Mouse (Mus musculus) lung, adult 2 months (tissue): ENCODE measurements around the gene Hoxd9. TPM values are rescaled to one million over a fixed set of nuclear protein-coding genes. Genes with fewer than 3 reads are reported as not detected.

Experiments used
- DNase-seq: peaks from one replicate; pipeline ENCODE4 v3.0.0; 2022
- H3K4me1 ChIP-seq: fragments of 200-500 bp; 2 replicates; pipeline ENCODE4 v1.6.1; 2011; ENCODE audit warnings: low read length; ENCODE audit not compliant: control insufficient read depth, insufficient read depth
- H3K4me3 ChIP-seq: fragments of 200-500 bp; replicated peaks from 2 replicates; pipeline ENCODE3; 2011; ENCODE audit warnings: low read depth, mild to moderate bottlenecking, control low read depth, low read length; ENCODE audit errors: extremely low read depth
- CTCF ChIP-seq: fragments of 200-500 bp; IDR thresholded peaks from 2 replicates; pipeline ENCODE4 v1.5.1; 2011; ENCODE audit warnings: mild to moderate bottlenecking, low read length, control low read depth; ENCODE audit not compliant: insufficient read depth
- POLR2A ChIP-seq: fragments of 200-500 bp; IDR thresholded peaks from 2 replicates; pipeline ENCODE4 v1.6.1; 2011; ENCODE audit warnings: low read depth, mild to moderate bottlenecking, control low read depth, low read length, borderline replicate concordance; ENCODE audit errors: extremely low read depth
- WGBS: fragments of 180-500 bp; shearing (Covaris S2); methylation state at CpG from one replicate; pipeline ENCODE4 v1.1.7; 2018; 5-methylcytosine and 5-hydroxymethylcytosine counted together
- polyA plus RNA-seq: library from polyadenylated mRNA; depleted of rRNA; stranded (reverse); fragments of >200 nt; gene quantifications from 2 replicates; pipeline ENCODE4 v1.2.3, GENCODE M21; 2012

The Hoxd9 gene
- polyA plus RNA-seq, 1 experiment: 0.75 TPM

- no peak for TF ChIP-seq POLR2A
- no peak for TF ChIP-seq CTCF
- 25% methylated on average over 13 of the region's 13 CpGs for WGBS
- no peak for DNase-seq
- no peak overlapping the region for H3K4me3 ChIP-seq
- no peaks in the 10 kb centered on the region for H3K4me1 ChIP-seq
Observed at GRCm38 (mm10) chr2:74728303-74728680, 30.8 kb downstream of the Hoxd9 start.

- no peaks in the 10 kb centered on the region for H3K4me1 ChIP-seq
- no peak for DNase-seq
- no peak overlapping the region for H3K4me3 ChIP-seq
- TF ChIP-seq POLR2A (no peak), CTCF (no peak)
- WGBS: 24% methylated on average over 8 of the region's 8 CpGs
Observed at GRCm38 (mm10) chr2:74730331-74730730, 32.8 kb downstream of the Hoxd9 start.

GRCm38 (mm10) chr2:74731055-74731454 lies 33.5 kb downstream of the Hoxd9 start:
- no peaks in the 10 kb centered on the region for H3K4me1 ChIP-seq
- TF ChIP-seq CTCF: no peak
- no peak for TF ChIP-seq POLR2A
- DNase-seq: no peak
- H3K4me3 ChIP-seq: no peak overlapping the region

- Histone ChIP-seq H3K4me1 (no peaks in the 10 kb centered on the region), H3K4me3 (no peak overlapping the region)
- no peak for DNase-seq
- no peak for TF ChIP-seq POLR2A
- 20% methylated on average over 9 of the region's 9 CpGs for WGBS
Observed at GRCm38 (mm10) chr2:74731799-74732512, 34.4 kb downstream of the Hoxd9 start.

- Histone ChIP-seq H3K4me3 (no peak overlapping the region), H3K4me1 (no peaks in the 10 kb centered on the region)
- TF ChIP-seq POLR2A: no peak
- no peak for TF ChIP-seq CTCF
- no peak for DNase-seq
- 3% methylated on average over 52 of the region's 52 CpGs for WGBS
Observed at GRCm38 (mm10) chr2:74732513-74733316, 35.2 kb downstream of the Hoxd9 start.

GRCm38 (mm10) chr2:74733317-74733661 lies 35.8 kb downstream of the Hoxd9 start:
- TF ChIP-seq CTCF (no peak), POLR2A (no peak)
- Histone ChIP-seq H3K4me1 (no peaks in the 10 kb centered on the region), H3K4me3 (no peak overlapping the region)
- no peak for DNase-seq
- 5% methylated on average over 16 of the region's 16 CpGs for whole genome bisulfite sequencing

GRCm38 (mm10) chr2:74733765-74734164 lies 36.2 kb downstream of the Hoxd9 start:
- no peak for DNase-seq
- 11% methylated on average over 6 of the region's 6 CpGs for WGBS
- TF ChIP-seq CTCF (no peak), POLR2A (no peak)
- no peak overlapping the region for H3K4me3 ChIP-seq
- no peaks in the 10 kb centered on the region for H3K4me1 ChIP-seq

GRCm38 (mm10) chr2:74734451-74734850 lies 36.9 kb downstream of the Hoxd9 start:
- 6% methylated on average over 13 of the region's 13 CpGs for WGBS
- no peak for TF ChIP-seq CTCF
- no peak for TF ChIP-seq POLR2A
- DNase-seq: no peak
- Histone ChIP-seq H3K4me1 (no peaks in the 10 kb centered on the region), H3K4me3 (no peak overlapping the region)

- 10% methylated on average over 27 of the region's 27 CpGs for WGBS
Observed at GRCm38 (mm10) chr2:74734996-74735811, 37.7 kb downstream of the Hoxd9 start.

GRCm38 (mm10) chr2:74735851-74736687 lies 38.5 kb downstream of the Hoxd9 start:
- WGBS: 4% methylated on average over 42 of the region's 42 CpGs
- TF ChIP-seq POLR2A: no peak
- Histone ChIP-seq H3K4me1 (no peaks in the 10 kb centered on the region), H3K4me3 (no peak overlapping the region)
- no peak for DNase-seq

More at GRCm38 (mm10) chr2:74734996-74735811, 37.7 kb downstream of the Hoxd9 start:
- TF ChIP-seq CTCF (no peak), POLR2A (no peak)
- DNase-seq: no peak
- Histone ChIP-seq H3K4me1 (no peaks in the 10 kb centered on the region), H3K4me3 (no peak overlapping the region)
